Mouse (Mus musculus) embryonic facial prominence, embryonic 12.5 days (tissue): ENCODE data around the gene Dennd6b. TPM values are rescaled to one million over a fixed set of nuclear protein-coding genes. Genes with fewer than 3 reads are reported as not detected.

Experiments used
- ATAC-seq: fragments of 200-750 bp; cut with Nextera tagmentation; 2 replicates; pipeline ENCODE4 v1.8.0; 2017; ENCODE audit not compliant: insufficient number of reproducible peaks, insufficient read depth, low FRiP score, low TSS enrichment
- H3K27ac ChIP-seq: fragments of 300-500 bp; sonication (generic); 2 replicates; pipeline ENCODE4 v1.5.1; 2016; ENCODE audit warnings: mild to moderate bottlenecking
- H3K27me3 ChIP-seq: fragments of 300-500 bp; sonication (generic); 2 replicates; pipeline ENCODE4 v1.6.1; 2016; ENCODE audit warnings: mild to moderate bottlenecking, moderate library complexity
- H3K36me3 ChIP-seq: fragments of 300-500 bp; sonication (generic); 2 replicates; pipeline ENCODE4 v1.6.1; 2016; ENCODE audit warnings: mild to moderate bottlenecking
- H3K4me1 ChIP-seq: fragments of 300-500 bp; sonication (generic); 2 replicates; pipeline ENCODE4 v1.6.1; 2016
- H3K4me2 ChIP-seq: fragments of 300-500 bp; sonication (generic); replicated peaks from 2 replicates; pipeline ENCODE4 v1.6.1; 2016; ENCODE audit warnings: mild to moderate bottlenecking, moderate library complexity
- H3K4me3 ChIP-seq: fragments of 300-500 bp; sonication (generic); 2 replicates; pipeline ENCODE4 v1.5.1; 2016; ENCODE audit warnings: mild to moderate bottlenecking
- H3K9ac ChIP-seq: fragments of 300-500 bp; sonication (generic); 2 replicates; pipeline ENCODE4 v1.6.1; 2016; ENCODE audit warnings: mild to moderate bottlenecking, moderate library complexity
- H3K9me3 ChIP-seq: fragments of 300-500 bp; sonication (generic); 2 replicates; pipeline ENCODE4 v1.6.1; 2016; ENCODE audit warnings: mild to moderate bottlenecking, moderate library complexity
- WGBS: fragments of 180-500 bp; shearing (Covaris S2); methylation state at CpG from one replicate; pipeline ENCODE4 v1.1.7; 2016; 5-methylcytosine and 5-hydroxymethylcytosine counted together
- polyA plus RNA-seq: library from polyadenylated mRNA; unstranded; fragments of >200 nt; fragmentation: Nextera tagmentation; extraction: Ambion mirVana; gene quantifications from 2 replicates; pipeline ENCODE4 v1.2.1, GENCODE M21; 2016

Gene Dennd6b
- polyA plus RNA-seq, 1 experiment from 2014 or later = 30.3 TPM

DNA sequence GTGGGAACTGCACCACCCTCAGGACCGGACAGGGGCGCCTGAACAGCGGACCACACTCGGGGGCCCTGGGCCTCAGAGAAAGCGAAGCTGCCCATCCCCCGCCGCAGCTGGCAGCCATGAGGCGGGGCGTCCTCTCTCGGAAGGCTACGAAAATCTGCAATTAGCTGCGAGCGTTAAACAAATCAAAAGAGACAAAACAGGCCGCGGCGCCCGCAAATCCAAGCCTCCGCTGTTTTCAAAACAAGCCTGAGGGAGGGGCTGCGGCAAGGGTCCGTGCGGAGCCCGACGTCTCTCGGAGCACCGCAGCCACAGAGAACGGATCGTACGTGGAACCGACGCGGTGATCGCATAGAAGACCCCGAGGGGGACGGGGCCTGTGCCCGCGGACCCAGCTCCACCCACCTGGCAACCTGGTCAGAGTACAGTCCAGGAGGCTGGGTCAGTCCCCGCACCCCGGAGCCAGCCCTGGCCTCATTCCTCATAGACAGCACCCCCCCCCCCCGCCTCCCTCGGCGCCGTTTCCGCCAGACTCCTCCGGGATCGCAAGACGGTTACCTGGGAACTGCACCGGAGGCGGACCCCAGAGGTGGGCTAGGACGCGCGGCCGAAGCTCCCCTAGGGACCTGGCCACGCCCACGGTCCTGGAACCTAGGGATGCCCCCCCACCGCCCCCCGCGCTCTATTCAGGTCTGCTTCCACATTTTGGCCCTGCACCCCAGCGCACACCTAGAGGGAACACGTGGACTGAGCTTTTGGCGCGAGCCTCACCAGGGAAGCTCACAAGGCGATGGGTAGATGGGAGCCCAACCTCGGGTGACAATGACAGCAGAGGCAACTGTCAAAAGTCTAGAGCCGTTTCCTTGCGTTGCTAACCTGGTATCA, 23.0 kb downstream of the Dennd6b start:
- WGBS = under 1% methylated on average over 65 of the region's 65 CpGs
- peak overlapping the region; percentile 59 for H3K4me3 ChIP-seq
- H3K9ac ChIP-seq = peak overlapping the region; percentile 74
- H3K27me3 ChIP-seq = no peaks in the 10 kb centered on the region
- peak overlapping the region; percentile 100 for H3K4me2 ChIP-seq
- peak overlapping the region; percentile 79 for H3K27ac ChIP-seq
- no peaks in the 10 kb centered on the region for H3K9me3 ChIP-seq
- H3K36me3 ChIP-seq = peaks cover 7% of the 10 kb centered on the region
- no peak for ATAC-seq
- H3K4me1 ChIP-seq = peaks cover 88% of the 10 kb centered on the region

DNA sequence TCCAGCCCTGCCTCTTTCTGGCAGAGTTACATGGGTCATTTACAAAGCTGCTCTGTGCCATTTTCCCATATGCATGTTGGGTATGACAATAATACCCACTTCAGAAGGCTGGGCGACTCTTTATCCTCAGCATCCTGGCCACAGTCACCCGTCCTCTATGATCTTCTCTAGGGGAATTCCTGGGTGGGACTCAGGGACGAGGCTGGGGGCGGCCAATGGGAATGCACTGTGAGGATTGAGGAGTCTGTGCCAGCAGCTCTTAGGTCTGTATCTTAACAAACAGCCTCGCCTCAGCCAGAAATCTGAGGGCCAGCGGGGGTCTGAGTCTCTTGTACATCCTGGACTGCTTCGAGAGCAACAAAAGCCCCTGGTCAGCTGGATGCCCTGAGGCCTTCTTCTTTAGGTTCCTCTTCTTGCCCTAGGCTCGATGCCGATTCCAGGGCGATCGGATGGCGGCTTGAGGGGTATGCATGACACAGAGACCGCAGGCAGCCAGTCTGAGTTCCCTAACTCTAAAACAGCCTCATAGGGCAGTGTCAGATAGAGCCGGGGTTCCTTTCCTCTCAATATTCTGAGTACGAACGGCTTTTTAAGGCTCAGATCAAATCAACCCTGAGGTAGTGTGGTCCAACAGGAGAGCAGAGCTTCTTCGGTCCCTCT, 23.9 kb downstream of the Dennd6b start:
- Histone ChIP-seq H3K9me3 (no peaks in the 10 kb centered on the region), H3K4me1 (peaks cover 79% of the 10 kb centered on the region), H3K4me3 (peak overlapping the region; percentile 59), H3K27me3 (no peaks in the 10 kb centered on the region), H3K36me3 (peaks cover 16% of the 10 kb centered on the region), H3K27ac (peak overlapping the region; percentile 79), H3K9ac (peak overlapping the region; percentile 74), H3K4me2 (peak overlapping the region; percentile 100)
- 29% methylated on average over 17 of the region's 17 CpGs for WGBS
- ATAC-seq = no peak

GRCm38 (mm10) chr15:89171526-89172051, 24.7 kb downstream of the Dennd6b start:
- 91% methylated on average over 5 of the region's 5 CpGs for WGBS
- H3K27me3 ChIP-seq = no peaks in the 10 kb centered on the region
- H3K4me1 ChIP-seq = peaks cover 71% of the 10 kb centered on the region
- no peak overlapping the region for H3K4me2 ChIP-seq
- no peak overlapping the region for H3K27ac ChIP-seq
- H3K9me3 ChIP-seq = no peaks in the 10 kb centered on the region
- no peak overlapping the region for H3K4me3 ChIP-seq
- peaks cover 24% of the 10 kb centered on the region for H3K36me3 ChIP-seq
- H3K9ac ChIP-seq = no peak overlapping the region; the same call in 1 of the 2 replicates
- no peak for ATAC-seq

- Histone ChIP-seq H3K4me2 (peak overlapping the region; percentile 39; the same call in 1 of the 2 replicates), H3K27me3 (no peaks in the 10 kb centered on the region), H3K4me3 (no peak overlapping the region), H3K9me3 (no peaks in the 10 kb centered on the region), H3K36me3 (peaks cover 39% of the 10 kb centered on the region), H3K4me1 (peaks cover 56% of the 10 kb centered on the region), H3K27ac (peak overlapping the region; percentile 84), H3K9ac (no peak overlapping the region)
- no peak for ATAC-seq
- 56% methylated on average over 3 of the region's 3 CpGs for WGBS
Observed at GRCm38 (mm10) chr15:89170102-89170501, 26.2 kb downstream of the Dennd6b start.

DNA sequence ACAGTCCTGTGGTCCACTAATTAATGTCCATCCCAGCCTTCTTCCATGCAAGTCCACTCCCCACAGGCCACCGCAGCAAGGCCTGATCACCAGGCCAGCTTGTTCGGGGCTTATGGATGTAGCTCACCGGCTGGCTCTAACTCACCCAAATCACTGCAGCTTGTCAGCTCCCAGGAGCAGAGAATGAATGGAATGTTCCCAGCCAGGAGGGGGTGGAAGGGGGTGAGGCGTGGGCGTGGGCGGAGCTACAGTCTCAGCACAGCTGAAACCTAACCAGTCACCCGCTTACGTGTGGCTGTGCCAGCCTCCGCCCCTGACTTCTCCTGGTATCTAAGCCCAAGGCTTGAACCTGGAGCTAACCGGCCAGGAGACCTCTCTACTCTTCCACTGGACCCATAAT, 26.9 kb downstream of the Dennd6b start:
- Histone ChIP-seq H3K36me3 (peaks cover 46% of the 10 kb centered on the region), H3K4me3 (0 out of 2 replicates have a peak overlapping the region, but pooled peaks have one; percentile 3), H3K27me3 (no peaks in the 10 kb centered on the region), H3K4me1 (peaks cover 51% of the 10 kb centered on the region), H3K4me2 (peak overlapping the region; percentile 39), H3K9me3 (no peaks in the 10 kb centered on the region), H3K9ac (peak overlapping the region; percentile 43), H3K27ac (peak overlapping the region; percentile 84)
- WGBS = 5% methylated on average over 10 of the region's 10 CpGs
- ATAC-seq = peak; percentile 64

DNA sequence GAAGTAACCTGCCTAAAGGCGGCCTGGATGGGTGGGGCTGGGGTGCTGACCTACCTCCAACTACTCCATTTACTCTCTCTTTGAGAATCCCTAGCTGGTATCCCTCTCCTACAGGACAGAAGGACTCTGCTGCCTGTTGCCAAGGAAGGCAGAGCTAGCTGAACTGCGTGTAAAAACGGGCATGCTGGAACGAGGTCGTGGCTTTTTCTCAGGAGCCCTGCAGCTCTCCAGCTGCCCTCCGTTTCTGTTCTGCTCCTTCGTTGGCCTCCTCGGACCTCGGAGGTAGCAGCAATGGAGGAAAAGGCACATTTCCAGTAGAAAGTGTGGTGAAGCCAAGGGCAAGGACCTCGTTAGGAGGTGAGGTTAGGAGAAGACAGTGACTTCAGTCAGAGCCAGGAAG, 27.4 kb downstream of the Dennd6b start:
- Histone ChIP-seq H3K36me3 (peaks cover 51% of the 10 kb centered on the region), H3K4me3 (0 out of 2 replicates have a peak overlapping the region, but pooled peaks have one; percentile 3), H3K27ac (peak overlapping the region; percentile 84), H3K9ac (no peak overlapping the region; the same call in 1 of the 2 replicates), H3K4me1 (peaks cover 46% of the 10 kb centered on the region), H3K4me2 (peak overlapping the region; percentile 39), H3K9me3 (no peaks in the 10 kb centered on the region), H3K27me3 (no peaks in the 10 kb centered on the region)
- WGBS = 54% methylated on average over 10 of the region's 10 CpGs
- ATAC-seq = no peak

- Histone ChIP-seq H3K4me1 (peaks cover 18% of the 10 kb centered on the region), H3K27me3 (no peaks in the 10 kb centered on the region), H3K9me3 (no peaks in the 10 kb centered on the region), H3K4me2 (no peak overlapping the region), H3K27ac (no peak overlapping the region), H3K4me3 (no peak overlapping the region), H3K36me3 (peaks cover 85% of the 10 kb centered on the region), H3K9ac (no peak overlapping the region)
- ATAC-seq = no peak
- 91% methylated on average over 12 of the region's 12 CpGs for WGBS
Observed at GRCm38 (mm10) chr15:89165478-89165877, 30.8 kb downstream of the Dennd6b start.

DNA sequence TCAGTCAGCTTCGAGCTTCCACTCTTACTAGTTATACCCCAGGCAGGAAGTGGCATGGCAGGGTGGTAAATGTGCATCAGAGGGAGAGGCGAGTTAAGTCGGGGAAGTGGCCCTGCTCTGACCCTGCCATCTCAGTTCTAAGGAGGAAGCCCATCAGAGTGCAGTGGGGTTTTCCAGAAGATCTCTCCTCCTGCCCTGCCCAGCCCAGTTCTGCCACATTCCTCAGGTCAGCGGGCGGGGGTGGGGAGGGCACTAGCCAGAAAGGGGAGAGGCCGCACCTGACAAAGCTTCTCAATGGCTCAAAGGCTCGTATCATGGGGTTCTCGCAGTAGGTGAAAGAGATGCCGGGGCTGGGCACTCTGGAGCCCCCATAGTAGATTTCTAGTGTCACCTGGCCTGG, 34.9 kb downstream of the Dennd6b start:
- no peaks in the 10 kb centered on the region for H3K4me1 ChIP-seq
- H3K27me3 ChIP-seq = no peaks in the 10 kb centered on the region
- no peak for ATAC-seq
- H3K4me3 ChIP-seq = no peak overlapping the region
- 80% methylated on average over 9 of the region's 9 CpGs for WGBS
- H3K36me3 ChIP-seq = peaks cover 100% of the 10 kb centered on the region
- no peak overlapping the region for H3K4me2 ChIP-seq
- no peaks in the 10 kb centered on the region for H3K9me3 ChIP-seq
- H3K9ac ChIP-seq = no peak overlapping the region
- no peak overlapping the region for H3K27ac ChIP-seq

DNA sequence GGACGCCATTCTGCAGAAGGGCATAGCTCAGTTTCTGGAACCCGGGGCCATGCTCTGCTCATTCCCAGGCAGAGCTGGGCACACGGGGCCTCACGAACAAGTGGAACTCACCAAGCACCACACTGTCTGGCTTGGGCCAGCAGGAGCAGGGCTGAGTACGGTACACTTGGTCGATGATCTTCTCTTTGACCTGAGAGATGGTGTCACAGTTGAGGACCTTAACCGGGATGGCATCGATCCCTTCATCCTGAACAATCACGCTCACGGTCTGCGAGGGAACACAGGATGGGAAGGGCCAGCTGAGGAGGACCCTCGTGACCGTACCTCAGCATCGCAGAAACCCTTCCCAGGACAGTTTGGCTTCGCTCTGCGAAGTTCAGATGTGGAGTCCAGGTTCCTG, 37.8 kb downstream of the Dennd6b start:
- 96% methylated on average over 16 of the region's 16 CpGs for whole genome bisulfite sequencing
- Histone ChIP-seq H3K4me2 (no peak overlapping the region), H3K9ac (no peak overlapping the region), H3K27me3 (no peaks in the 10 kb centered on the region), H3K27ac (no peak overlapping the region), H3K9me3 (no peaks in the 10 kb centered on the region), H3K36me3 (peaks cover 100% of the 10 kb centered on the region), H3K4me3 (no peak overlapping the region), H3K4me1 (no peaks in the 10 kb centered on the region)
- ATAC-seq = no peak

- 67% methylated on average over 7 of the region's 7 CpGs for WGBS
- Histone ChIP-seq H3K9ac (no peak overlapping the region), H3K4me2 (no peak overlapping the region), H3K27me3 (no peaks in the 10 kb centered on the region), H3K36me3 (peaks cover 97% of the 10 kb centered on the region), H3K27ac (no peak overlapping the region), H3K9me3 (no peaks in the 10 kb centered on the region), H3K4me1 (no peaks in the 10 kb centered on the region), H3K4me3 (no peak overlapping the region)
- ATAC-seq = no peak
Observed at GRCm38 (mm10) chr15:89157954-89158353, 38.3 kb downstream of the Dennd6b start.

- Histone ChIP-seq H3K36me3 (peaks cover 40% of the 10 kb centered on the region), H3K4me2 (no peak overlapping the region), H3K27me3 (peaks cover 28% of the 10 kb centered on the region), H3K4me3 (no peak overlapping the region), H3K27ac (no peak overlapping the region), H3K9ac (no peak overlapping the region), H3K4me1 (peaks cover 15% of the 10 kb centered on the region), H3K9me3 (no peaks in the 10 kb centered on the region)
- no peak for ATAC-seq
Observed at GRCm38 (mm10) chr15:89152312-89152711, 44.0 kb downstream of the Dennd6b start.
